Mouse (Mus musculus) naive thymus-derived CD4-positive, alpha-beta T cell, adult 2 months (primary cell): ENCODE results near the gene Gins1.
"Not testable (repeated sequence)": the region's sequence is repeated elsewhere in the genome, so short reads cannot be mapped to it uniquely, and the experiment has no call there.

Experiments used
- DNase-seq: peaks from one replicate; pipeline ENCODE4 v3.0.0-alpha.2; 2011; ENCODE audit warnings: low read depth

Gene Gins1

GRCm38 (mm10) chr2:150910295-150910881, 5.2 kb downstream of the Gins1 start:
- DNase-seq: no peak

GRCm38 (mm10) chr2:150914781-150915515, 9.7 kb downstream of the Gins1 start:
- no peak for DNase-seq

- DNase-seq: no peak
Observed at GRCm38 (mm10) chr2:150915786-150916185, 10.6 kb downstream of the Gins1 start.

GRCm38 (mm10) chr2:150918720-150919119, 13.5 kb downstream of the Gins1 start:
- no peak for DNase-seq

- no peak for DNase-seq
Observed at GRCm38 (mm10) chr2:150920543-150920942, 15.3 kb downstream of the Gins1 start.

- no peak for DNase-seq
Observed at GRCm38 (mm10) chr2:150921697-150922096, 16.5 kb downstream of the Gins1 start.

GRCm38 (mm10) chr2:150922165-150922564, 17.0 kb downstream of the Gins1 start:
- no peak for DNase-seq

- no peak for DNase-seq
Observed at GRCm38 (mm10) chr2:150923026-150923425, 17.8 kb downstream of the Gins1 start.

- DNase-seq: no peak
Observed at GRCm38 (mm10) chr2:150923505-150923904, 18.3 kb downstream of the Gins1 start.

- DNase-seq: no peak
Observed at GRCm38 (mm10) chr2:150927038-150927720, 22.0 kb downstream of the Gins1 start.

GRCm38 (mm10) chr2:150929156-150929555, 24.0 kb downstream of the Gins1 start:
- DNase-seq: no peak

- DNase-seq: no peak
Observed at GRCm38 (mm10) chr2:150930806-150931205, 25.6 kb downstream of the Gins1 start.

GRCm38 (mm10) chr2:150933482-150933881, 28.3 kb downstream of the Gins1 start:
- no peak for DNase-seq

GRCm38 (mm10) chr2:150934659-150935058, 29.5 kb downstream of the Gins1 start:
- no peak for DNase-seq

GRCm38 (mm10) chr2:150944017-150944416, 38.8 kb downstream of the Gins1 start:
- DNase-seq: no peak

GRCm38 (mm10) chr2:150947341-150947740, 42.1 kb downstream of the Gins1 start:
- DNase-seq: not testable (repeated sequence)

GRCm38 (mm10) chr2:150947880-150948611, 42.8 kb downstream of the Gins1 start:
- DNase-seq: not testable (repeated sequence)

- no peak for DNase-seq
Observed at GRCm38 (mm10) chr2:150948786-150949185, 43.6 kb downstream of the Gins1 start.

GRCm38 (mm10) chr2:150949652-150950051, 44.5 kb downstream of the Gins1 start:
- no peak for DNase-seq

- no peak for DNase-seq
Observed at GRCm38 (mm10) chr2:150950056-150950455, 44.9 kb downstream of the Gins1 start.

GRCm38 (mm10) chr2:150951201-150951600, 46.0 kb downstream of the Gins1 start:
- no peak for DNase-seq

GRCm38 (mm10) chr2:150955859-150956258, 50.7 kb downstream of the Gins1 start:
- DNase-seq: no peak
